Mouse (Mus musculus) liver, postnatal 0 days (tissue): ENCODE data around the gene Cideb.

Source experiments
- CTCF ChIP-seq: sonication (generic); IDR thresholded peaks from 2 replicates; pipeline ENCODE4 v1.5.1; 2016; ENCODE audit warnings: antibody characterized with exemption, low read depth
- EP300 ChIP-seq: IDR thresholded peaks from 2 replicates; pipeline ENCODE4 v1.6.1; 2016; ENCODE audit warnings: antibody characterized with exemption, low read depth, mild to moderate bottlenecking

GRCm38 (mm10) chr14:55713729-55714122 lies 44.5 kb downstream of the Cideb start, which contains the start of gene Tgm1:
- no peak for TF ChIP-seq CTCF
- TF ChIP-seq EP300, result no peak
